Mouse (Mus musculus): ENCODE measurements around the gene Ppp2r5c. TPM values are rescaled to one million over a fixed set of nuclear protein-coding genes. Genes with fewer than 3 reads are reported as not detected.

Ppp2r5c gene
- polyA plus RNA-seq, 1 experiment: 24.4 TPM

GRCm38 (mm10) chr12:110608460-110609152 lies 161.7 kb downstream of the Ppp2r5c start:
- TF ChIP-seq GATA1 (IDR thresholded peaks at IDR 0.05; ENCODE audit: borderline replicate concordance, low read length) (no peak), FLI1 (IDR thresholded peaks at IDR 0.05; ENCODE audit: low read length) (no peak)
- H3K4me3 ChIP-seq (replicated peaks): peak overlapping the region; percentile 1
- H3K4me1 ChIP-seq: peaks cover 66% of the 10 kb centered on the region
- H3K9me3 ChIP-seq: no peaks in the 10 kb centered on the region
- H3K36me3 ChIP-seq (replicated peaks; ENCODE audit: low read length): peaks cover 79% of the 10 kb centered on the region
- H3K27me3 ChIP-seq (replicated peaks): no peaks in the 10 kb centered on the region

GRCm38 (mm10) chr12:110609153-110609497 lies 162.2 kb downstream of the Ppp2r5c start:
- TF ChIP-seq GATA1 (IDR thresholded peaks at IDR 0.05; ENCODE audit: borderline replicate concordance, low read length) (no peak), FLI1 (IDR thresholded peaks at IDR 0.05; ENCODE audit: low read length) (no peak)
- Histone ChIP-seq H3K36me3 (replicated peaks; ENCODE audit: low read length) (peaks cover 82% of the 10 kb centered on the region), H3K27me3 (replicated peaks) (no peaks in the 10 kb centered on the region), H3K4me1 (peaks cover 61% of the 10 kb centered on the region), H3K4me3 (replicated peaks) (peak overlapping the region; percentile 1), H3K9me3 (no peaks in the 10 kb centered on the region)

DNA sequence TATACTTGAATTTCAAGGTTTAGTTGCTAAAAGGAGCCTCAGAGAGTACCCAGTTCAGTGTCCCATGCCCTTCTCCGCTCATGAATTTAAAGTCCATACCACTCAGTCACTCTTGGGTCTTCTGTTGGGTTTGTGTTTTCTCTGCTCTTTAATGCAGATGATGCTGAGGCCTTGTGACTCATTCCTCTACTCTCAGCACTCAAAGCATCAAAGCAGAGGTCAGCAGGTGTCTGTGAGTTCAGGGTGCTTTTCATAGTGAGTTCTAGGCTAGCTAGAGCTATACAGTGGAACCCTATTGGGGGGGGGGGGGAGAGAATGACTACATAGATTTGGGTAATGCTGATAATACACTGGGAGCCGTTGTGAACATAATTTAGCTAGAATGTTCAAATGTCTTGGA lies 163.8 kb downstream of the Ppp2r5c start:
- Histone ChIP-seq H3K9me3 (no peaks in the 10 kb centered on the region), H3K27me3 (replicated peaks) (no peaks in the 10 kb centered on the region), H3K4me3 (replicated peaks) (no peak overlapping the region), H3K36me3 (replicated peaks; ENCODE audit: low read length) (peaks cover 87% of the 10 kb centered on the region), H3K4me1 (peaks cover 48% of the 10 kb centered on the region)
- TF ChIP-seq FLI1 (IDR thresholded peaks at IDR 0.05; ENCODE audit: low read length) (no peak), GATA1 (IDR thresholded peaks at IDR 0.05; ENCODE audit: borderline replicate concordance, low read length) (no peak)

GRCm38 (mm10) chr12:110630056-110630455 lies 183.1 kb downstream of the Ppp2r5c start:
- H3K9me3 ChIP-seq: no peaks in the 10 kb centered on the region
- H3K27me3 ChIP-seq (replicated peaks): no peaks in the 10 kb centered on the region
- no peaks in the 10 kb centered on the region for H3K4me1 ChIP-seq
- TF ChIP-seq FLI1 (IDR thresholded peaks at IDR 0.05; ENCODE audit: low read length) (no peak), GATA1 (IDR thresholded peaks at IDR 0.05; ENCODE audit: borderline replicate concordance, low read length) (no peak)
- peaks cover 100% of the 10 kb centered on the region for H3K36me3 ChIP-seq (replicated peaks; ENCODE audit: low read length)
- no peak overlapping the region for H3K4me3 ChIP-seq (replicated peaks)

Other genes with a start within 250 kb of the Ppp2r5c start
- gene Dio3, start 168.1 kb upstream of the Ppp2r5c start, polyA plus RNA-seq (2012; ENCODE audit: insufficient read depth, low replicate concordance): not detected in 2 replicates
- 119 and 280 TPM in 2 replicates for gene Dync1h1, start 154.3 kb downstream of the Ppp2r5c start, polyA plus RNA-seq (2012; ENCODE audit: insufficient read depth, low replicate concordance)
- not detected in 2 replicates for gene 1700001K19Rik, start 235.5 kb downstream of the Ppp2r5c start, polyA plus RNA-seq (2012; ENCODE audit: insufficient read depth, low replicate concordance)